16 mouse cellular contexts compared by ENCODE assay signal in genomic region chr4:76485848-76486247, GRCm38 (mm10).
A peak's percentile ranks its signal among the peaks of the same experiment; 100 is the strongest.
DNase-seq lines count a peak whose midpoint lies in the region; ATAC-seq lines count a peak whose summit lies in the region.
"Had no signal": no experiment of that assay in that cellular context is flagged by ENCODE, and none has a peak within 500 bp of the region (broad histone marks: within the 10 kb centered on the region; RNA-seq: fewer than 3 reads in every experiment).

No protein-coding gene starts in this region.

- H3K9ac ChIP-seq in kidney, embryonic 15.5 days = no peak overlapping the region
- H3K9ac ChIP-seq: embryonic facial prominence, embryonic 15.5 days; forebrain, embryonic 15.5 days; limb, embryonic 12.5 days; midbrain, embryonic 12.5 days; stomach, embryonic 15.5 days had no signal

- H3K27me3 ChIP-seq in kidney, embryonic 15.5 days = no peaks in the 10 kb centered on the region
- H3K27me3 ChIP-seq: embryonic facial prominence, embryonic 15.5 days; forebrain, embryonic 15.5 days; limb, embryonic 12.5 days; midbrain, embryonic 12.5 days; stomach, embryonic 15.5 days had no signal

- H3K4me3 ChIP-seq in kidney, embryonic 15.5 days (replicated peaks) = no peak overlapping the region
- H3K4me3 ChIP-seq: embryonic facial prominence, embryonic 15.5 days; forebrain, embryonic 15.5 days; limb, embryonic 12.5 days; midbrain, embryonic 12.5 days; stomach, embryonic 15.5 days had no signal

- ATAC-seq in kidney, embryonic 15.5 days (replicated peaks; ENCODE audit: low FRiP score) = no peak
- ATAC-seq: CD4-positive, CD25-positive, alpha-beta regulatory T cell, adult 4 months; forebrain, embryonic 15.5 days had no signal

- H3K27ac ChIP-seq in kidney, embryonic 15.5 days = no peak overlapping the region
- H3K27ac ChIP-seq: embryonic facial prominence, embryonic 15.5 days; forebrain, embryonic 15.5 days; limb, embryonic 12.5 days; midbrain, embryonic 12.5 days; stomach, embryonic 15.5 days had no signal

- peak; percentile 5 for DNase-seq in cerebellum, adult 9-11 months
- DNase-seq in cerebellum, postnatal 4 days (ENCODE audit: low spot score in 2 of 2) = no peak
- peak; percentile 8 for DNase-seq in kidney, adult 18-20 months
- DNase-seq in lung, postnatal 36 days = peak; percentile 18
- no peak for DNase-seq in lung, postnatal 4 days
- DNase-seq in MN1 (ENCODE audit: low spot score) = no peak
- DNase-seq: gastrocnemius, postnatal 25 days; layer of hippocampus, postnatal 36 days; thymus, postnatal 25 days had no signal

- no peaks in the 10 kb centered on the region for H3K36me3 ChIP-seq in kidney, embryonic 15.5 days
- H3K36me3 ChIP-seq: embryonic facial prominence, embryonic 15.5 days; forebrain, embryonic 15.5 days; limb, embryonic 12.5 days; midbrain, embryonic 12.5 days; stomach, embryonic 15.5 days had no signal

- 82% methylated on average over 3 of the region's 3 CpGs for WGBS in kidney, embryonic 15.5 days

- H3K4me1 ChIP-seq in kidney, embryonic 15.5 days = no peaks in the 10 kb centered on the region
- H3K4me1 ChIP-seq: embryonic facial prominence, embryonic 15.5 days; forebrain, embryonic 15.5 days; midbrain, embryonic 12.5 days; stomach, embryonic 15.5 days had no signal

- H3K9me3 ChIP-seq in kidney, embryonic 15.5 days (replicated peaks) = no peaks in the 10 kb centered on the region
- H3K9me3 ChIP-seq: embryonic facial prominence, embryonic 15.5 days; forebrain, embryonic 15.5 days; limb, embryonic 12.5 days; midbrain, embryonic 12.5 days; stomach, embryonic 15.5 days had no signal

- H3K4me2 ChIP-seq in kidney, embryonic 15.5 days = no peak overlapping the region
- H3K4me2 ChIP-seq: embryonic facial prominence, embryonic 15.5 days; forebrain, embryonic 15.5 days; limb, embryonic 12.5 days; midbrain, embryonic 12.5 days; stomach, embryonic 15.5 days had no signal

Comparison
In these comparisons a context has a peak if more than half of its experiments do, and no peak if none do; other contexts are left out.
1. DNase-seq: peak in cerebellum, adult 9-11 months (single experiment), kidney, adult 18-20 months (single experiment) and lung, postnatal 36 days (single experiment); none in cerebellum, postnatal 4 days (0 of 2), lung, postnatal 4 days (0 of 2) and MN1 (single experiment).